Mouse (Mus musculus): Measurements from ENCODE around the gene Mocs1.

GRCm38 (mm10) chr17:49457833-49458232 is 29.7 kb downstream of the Mocs1 start:
- no peak for TF ChIP-seq CTCF (IDR thresholded peaks at IDR 0.05; ENCODE audit: extremely low read depth, insufficient read length, insufficient replicate concordance, low read depth, low read length)
- TF ChIP-seq POLR2A (IDR thresholded peaks at IDR 0.05; ENCODE audit: low read depth, low read length): no peak
